Mouse (Mus musculus) cortical plate, adult 2 months (tissue): ENCODE measurements around the gene Txnip.

ENCODE experiments used
- CTCF ChIP-seq: fragments of 200-500 bp; IDR thresholded peaks from 2 replicates; pipeline ENCODE4 v1.5.1; 2011; ENCODE audit warnings: mild to moderate bottlenecking, control low read depth, low read length; ENCODE audit not compliant: insufficient read depth; ENCODE audit errors: extremely low read depth
- POLR2A ChIP-seq: fragments of 200-500 bp; IDR thresholded peaks from 2 replicates; pipeline ENCODE4 v1.6.1; 2011; ENCODE audit warnings: mild to moderate bottlenecking, low read length, control low read depth; ENCODE audit not compliant: insufficient read depth; ENCODE audit errors: extremely low read depth

- TF ChIP-seq POLR2A: no peak
- TF ChIP-seq CTCF: no peak
Measured at GRCm38 (mm10) chr3:96556651-96557635, 814 bp upstream of the Txnip start.
